Mouse (Mus musculus): ENCODE measurements around the gene Mpzl1.

DNA sequence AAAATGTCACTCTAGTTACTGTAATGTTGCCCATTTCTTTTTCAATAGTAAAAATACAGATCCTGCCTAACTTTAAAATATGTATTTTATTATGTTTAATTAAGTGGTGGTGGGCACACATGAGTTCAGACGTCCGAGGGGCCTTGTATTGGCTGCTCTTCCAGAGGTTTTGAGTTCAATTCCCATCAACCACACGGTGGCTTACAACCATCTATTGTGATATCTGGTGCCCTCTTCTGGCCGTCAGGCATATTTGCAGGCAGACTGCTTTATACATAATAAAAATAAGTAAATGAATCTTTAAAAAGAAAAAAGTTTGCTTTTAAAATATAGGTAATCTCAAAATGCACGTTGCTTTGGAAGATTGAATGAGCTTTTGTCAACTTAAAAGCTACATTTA is 55.0 kb downstream of the Mpzl1 start:
- TF ChIP-seq CTCF (IDR thresholded peaks at IDR 0.05; ENCODE audit: low read depth): peak; percentile 64
- TF ChIP-seq EP300 (optimal IDR thresholded peaks at IDR 0.05): no peak

Data from stomach, postnatal 0 days (tissue).